Mouse (Mus musculus) forebrain, embryonic 15.5 days (tissue): ENCODE measurements at regions not wholly inside any gene's neighbourhood (a gene's known extent, or its start where the extent isn't known, plus 50 kb on each side); places are given as distances from the start of the nearest gene placed in this dataset.

Experiments used
- ATAC-seq: fragments of 200-750 bp; cut with Nextera tagmentation; replicated peaks from 2 replicates; pipeline ENCODE4 v1.8.0; 2017; ENCODE audit warnings: mild to moderate bottlenecking, moderate TSS enrichment, moderate library complexity
- H3K27ac ChIP-seq: fragments of 300-500 bp; sonication (generic); replicated peaks from 2 replicates; pipeline ENCODE4 v1.5.1; 2015; ENCODE audit warnings: mild to moderate bottlenecking, inconsistent platforms
- H3K27me3 ChIP-seq: fragments of 300-500 bp; sonication (generic); 2 replicates; pipeline ENCODE4 v1.6.1; 2015; ENCODE audit warnings: inconsistent platforms
- H3K36me3 ChIP-seq: fragments of 300-500 bp; sonication (generic); 2 replicates; pipeline ENCODE4 v1.6.1; 2015; ENCODE audit warnings: mild to moderate bottlenecking, inconsistent platforms
- H3K4me1 ChIP-seq: fragments of 300-500 bp; sonication (generic); 2 replicates; pipeline ENCODE4 v1.6.1; 2015; ENCODE audit warnings: inconsistent platforms
- H3K4me2 ChIP-seq: fragments of 300-500 bp; sonication (generic); replicated peaks from 2 replicates; pipeline ENCODE4 v1.6.1; 2015; ENCODE audit warnings: mild to moderate bottlenecking, inconsistent platforms
- H3K4me3 ChIP-seq: fragments of 300-500 bp; sonication (generic); 2 replicates; pipeline ENCODE4 v1.5.1; 2015; ENCODE audit warnings: mild to moderate bottlenecking, inconsistent platforms
- H3K9ac ChIP-seq: fragments of 300-500 bp; sonication (generic); replicated peaks from 2 replicates; pipeline ENCODE4 v1.6.1; 2015; ENCODE audit warnings: mild to moderate bottlenecking, inconsistent platforms
- H3K9me3 ChIP-seq: fragments of 300-500 bp; sonication (generic); 2 replicates; pipeline ENCODE4 v1.6.1; 2016; ENCODE audit warnings: inconsistent platforms
- WGBS: fragments of 180-500 bp; shearing (Covaris S2); methylation state at CpG from one replicate; pipeline ENCODE4 v1.1.7; 2015; ENCODE audit warnings: mixed read lengths; 5-methylcytosine and 5-hydroxymethylcytosine counted together

DNA sequence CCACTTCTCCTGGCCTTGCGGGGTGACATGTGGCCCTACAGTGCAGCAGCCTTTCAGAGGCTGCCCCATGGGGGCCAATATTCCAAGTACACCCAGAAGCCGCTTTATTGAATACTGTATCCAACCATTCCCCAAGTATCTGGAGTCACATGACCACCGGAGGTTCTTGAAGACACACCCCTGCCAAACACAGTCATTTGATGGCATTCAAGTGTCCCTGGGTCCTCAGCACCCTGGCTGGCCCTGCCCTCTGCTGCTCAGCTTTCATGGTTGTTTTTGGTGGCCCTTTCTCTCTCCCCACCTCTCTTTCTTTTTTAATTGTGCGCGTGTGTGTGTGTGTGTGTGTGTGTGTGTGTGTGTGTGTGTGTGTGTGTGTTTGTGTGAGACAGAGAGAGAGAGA, 97.3 kb upstream of the Tmem189 start:
- no peak overlapping the region for H3K4me2 ChIP-seq
- 87% methylated on average over 5 of the region's 5 CpGs for WGBS
- H3K9ac ChIP-seq = no peak overlapping the region
- no peak for ATAC-seq
- no peaks in the 10 kb centered on the region for H3K27me3 ChIP-seq
- no peaks in the 10 kb centered on the region for H3K36me3 ChIP-seq
- H3K9me3 ChIP-seq = no peaks in the 10 kb centered on the region
- H3K4me1 ChIP-seq = peaks cover 6% of the 10 kb centered on the region
- no peak overlapping the region for H3K27ac ChIP-seq
- no peak overlapping the region for H3K4me3 ChIP-seq

DNA sequence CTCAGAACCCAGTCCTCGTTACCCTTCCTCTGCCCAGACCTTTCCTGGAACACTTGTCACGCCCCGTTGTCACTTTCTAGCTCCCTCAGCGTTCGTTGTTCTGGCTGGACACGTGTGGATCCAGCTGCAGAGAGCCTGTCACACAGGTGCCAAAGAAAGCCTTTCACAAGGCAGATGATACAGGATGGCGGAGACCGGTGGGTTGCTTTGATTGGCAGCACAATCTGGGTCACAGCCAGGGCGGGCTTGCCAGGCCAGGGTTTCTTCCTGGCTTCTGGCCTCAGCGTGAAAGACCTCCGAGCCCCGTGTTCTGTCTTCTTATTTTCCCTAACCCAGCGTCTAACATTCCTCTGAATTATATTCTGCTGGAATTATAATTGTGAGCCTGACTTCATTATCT, 94.7 kb upstream of the Tmem189 start:
- Histone ChIP-seq H3K36me3 (no peaks in the 10 kb centered on the region), H3K4me1 (peaks cover 6% of the 10 kb centered on the region), H3K27me3 (no peaks in the 10 kb centered on the region), H3K4me2 (no peak overlapping the region), H3K27ac (no peak overlapping the region), H3K9ac (no peak overlapping the region), H3K9me3 (no peaks in the 10 kb centered on the region), H3K4me3 (no peak overlapping the region)
- ATAC-seq = no peak
- WGBS = 80% methylated on average over 13 of the region's 13 CpGs

DNA sequence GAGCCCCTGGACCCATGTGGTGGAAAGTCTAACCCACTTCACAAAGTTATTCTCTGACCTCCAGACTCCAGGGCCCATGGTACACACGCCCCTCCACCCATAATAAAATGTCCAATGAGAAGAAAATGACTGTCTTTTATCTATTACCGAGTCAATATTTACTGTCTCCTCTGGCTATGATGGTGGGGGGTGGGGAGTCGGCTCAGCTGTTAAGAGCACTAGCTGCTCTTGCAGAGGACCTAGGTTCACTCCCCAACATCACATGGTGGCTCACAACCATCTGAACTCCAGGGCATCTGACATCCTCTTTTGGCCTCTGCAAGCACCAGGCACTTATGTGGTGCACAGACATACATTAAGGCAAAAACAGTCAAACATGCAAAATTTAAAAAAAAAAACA, 93.8 kb upstream of the Tmem189 start:
- H3K36me3 ChIP-seq = no peaks in the 10 kb centered on the region
- H3K27me3 ChIP-seq = no peaks in the 10 kb centered on the region
- H3K27ac ChIP-seq = no peak overlapping the region
- H3K9ac ChIP-seq = no peak overlapping the region
- H3K4me2 ChIP-seq = no peak overlapping the region
- peaks cover 8% of the 10 kb centered on the region for H3K4me1 ChIP-seq
- no peak overlapping the region for H3K4me3 ChIP-seq
- ATAC-seq = no peak
- no peaks in the 10 kb centered on the region for H3K9me3 ChIP-seq
- WGBS = 83% methylated on average over 3 of the region's 3 CpGs

DNA sequence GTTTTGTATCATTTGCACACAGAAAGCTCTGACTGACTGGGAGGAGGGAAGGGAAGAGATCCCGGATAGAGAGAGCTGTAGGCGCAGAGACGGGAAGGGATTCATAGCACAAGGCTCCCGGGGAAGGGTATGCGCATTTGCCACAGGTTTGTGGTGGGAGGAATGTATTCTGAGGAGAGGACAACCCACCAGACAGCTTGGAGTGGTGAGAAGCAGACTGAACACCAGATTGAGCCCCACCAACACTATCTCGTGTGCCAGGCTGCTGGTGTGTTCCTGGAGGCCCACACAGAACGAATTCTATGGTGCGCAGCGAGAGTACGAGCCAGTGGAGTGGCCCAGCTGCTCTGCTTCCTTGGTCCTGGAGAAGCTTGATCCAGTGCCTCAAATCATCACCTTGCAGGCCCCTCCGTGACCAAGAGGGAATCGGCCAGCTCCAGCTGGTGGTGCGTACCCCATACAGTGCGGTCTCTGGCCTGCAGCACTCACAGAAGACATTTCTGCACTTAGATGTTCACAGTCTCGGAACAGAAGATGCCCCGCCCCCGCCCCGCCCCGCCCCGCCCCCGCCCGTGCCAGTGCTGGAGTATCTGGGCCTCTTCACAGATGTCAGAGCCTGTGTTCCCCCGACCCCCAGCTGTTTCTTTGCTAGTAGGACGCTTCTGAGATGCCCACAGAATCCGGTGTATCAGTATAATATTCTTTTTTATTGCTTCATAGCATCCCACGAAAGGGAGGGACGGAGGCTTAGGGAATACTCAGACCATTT, 92.8 kb upstream of the Tmem189 start:
- Histone ChIP-seq H3K27me3 (no peaks in the 10 kb centered on the region), H3K9ac (no peak overlapping the region), H3K27ac (no peak overlapping the region), H3K4me3 (no peak overlapping the region), H3K36me3 (no peaks in the 10 kb centered on the region), H3K4me2 (no peak overlapping the region), H3K4me1 (peaks cover 17% of the 10 kb centered on the region), H3K9me3 (no peaks in the 10 kb centered on the region)
- WGBS = 36% methylated on average over 27 of the region's 27 CpGs
- ATAC-seq = no peak; the same call in 1 of the 2 replicates

DNA sequence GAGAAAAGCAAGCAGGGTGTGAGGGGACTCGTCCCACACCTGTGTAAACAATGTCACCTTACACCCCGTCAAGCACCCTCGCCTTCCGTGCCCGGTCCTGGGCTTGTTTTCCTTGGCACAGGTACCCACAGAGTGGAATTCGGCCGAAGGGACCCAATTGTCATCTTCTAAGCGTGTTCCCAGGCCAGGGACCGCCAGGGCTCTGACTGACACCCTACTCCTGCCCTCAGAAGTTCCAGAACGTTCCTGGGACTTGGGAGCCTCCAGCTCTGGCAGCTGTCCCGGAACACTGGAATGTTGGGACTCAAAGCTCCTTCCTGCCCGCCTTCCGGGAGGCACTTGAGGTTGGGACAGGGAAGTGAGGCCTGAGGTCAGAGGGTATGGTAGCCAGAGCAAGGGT, 91.9 kb upstream of the Tmem189 start:
- no peak for ATAC-seq
- Histone ChIP-seq H3K4me3 (no peak overlapping the region), H3K4me1 (peaks cover 23% of the 10 kb centered on the region), H3K9ac (no peak overlapping the region), H3K36me3 (no peaks in the 10 kb centered on the region), H3K27me3 (no peaks in the 10 kb centered on the region), H3K4me2 (no peak overlapping the region), H3K27ac (no peak overlapping the region), H3K9me3 (no peaks in the 10 kb centered on the region)
- WGBS = 85% methylated on average over 13 of the region's 13 CpGs

DNA sequence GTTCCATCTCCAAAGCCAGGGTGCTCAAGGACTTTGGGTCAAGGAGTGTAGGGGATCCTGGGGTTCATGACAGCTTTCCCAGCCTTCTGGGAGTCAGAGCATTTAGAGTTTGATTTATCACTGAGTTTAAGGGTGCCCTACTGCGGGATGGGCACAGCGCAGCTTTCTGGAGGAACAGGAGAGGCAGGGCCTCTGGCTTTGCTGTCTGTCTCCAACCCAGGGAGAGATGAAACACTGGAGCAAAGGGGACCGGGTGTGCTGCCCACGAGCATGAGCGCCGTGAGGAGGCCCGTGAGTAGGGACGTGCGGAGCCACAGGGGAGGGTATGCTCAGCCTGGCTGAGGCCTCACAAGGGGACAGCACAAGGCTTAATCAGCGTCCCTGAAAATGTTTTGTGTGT, 89.1 kb upstream of the Tmem189 start:
- Histone ChIP-seq H3K9ac (no peak overlapping the region), H3K9me3 (no peaks in the 10 kb centered on the region), H3K4me1 (peaks cover 23% of the 10 kb centered on the region), H3K4me3 (no peak overlapping the region), H3K27ac (no peak overlapping the region), H3K27me3 (no peaks in the 10 kb centered on the region), H3K36me3 (no peaks in the 10 kb centered on the region), H3K4me2 (no peak overlapping the region; the same call in 1 of the 2 replicates)
- no peak for ATAC-seq
- 71% methylated on average over 10 of the region's 10 CpGs for WGBS

DNA sequence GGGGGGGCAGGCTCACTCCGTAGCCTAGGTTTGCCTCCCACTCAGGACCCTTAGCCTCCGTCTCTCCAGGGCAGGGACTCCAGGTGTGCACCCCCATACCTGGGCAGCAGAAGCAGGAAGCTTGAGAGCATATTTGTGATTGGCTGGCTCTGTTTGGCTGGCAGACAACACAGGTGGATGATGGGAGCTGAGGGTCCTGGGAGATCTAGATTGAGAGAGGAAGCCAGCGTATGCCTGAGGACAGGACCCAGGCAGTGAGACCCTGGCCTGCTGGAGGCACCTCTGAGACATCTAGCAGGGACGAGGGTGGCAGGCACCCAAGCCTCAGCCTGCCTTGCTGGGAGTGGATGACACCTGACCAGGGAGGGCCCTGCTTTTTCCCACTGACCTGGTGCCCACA, 88.6 kb upstream of the Tmem189 start:
- Histone ChIP-seq H3K4me1 (peaks cover 23% of the 10 kb centered on the region), H3K4me3 (peak overlapping the region; percentile 49), H3K4me2 (peak overlapping the region; percentile 84), H3K27me3 (no peaks in the 10 kb centered on the region), H3K9me3 (no peaks in the 10 kb centered on the region), H3K36me3 (no peaks in the 10 kb centered on the region), H3K9ac (no peak overlapping the region), H3K27ac (no peak overlapping the region)
- WGBS = 53% methylated on average over 4 of the region's 4 CpGs
- ATAC-seq = no peak

DNA sequence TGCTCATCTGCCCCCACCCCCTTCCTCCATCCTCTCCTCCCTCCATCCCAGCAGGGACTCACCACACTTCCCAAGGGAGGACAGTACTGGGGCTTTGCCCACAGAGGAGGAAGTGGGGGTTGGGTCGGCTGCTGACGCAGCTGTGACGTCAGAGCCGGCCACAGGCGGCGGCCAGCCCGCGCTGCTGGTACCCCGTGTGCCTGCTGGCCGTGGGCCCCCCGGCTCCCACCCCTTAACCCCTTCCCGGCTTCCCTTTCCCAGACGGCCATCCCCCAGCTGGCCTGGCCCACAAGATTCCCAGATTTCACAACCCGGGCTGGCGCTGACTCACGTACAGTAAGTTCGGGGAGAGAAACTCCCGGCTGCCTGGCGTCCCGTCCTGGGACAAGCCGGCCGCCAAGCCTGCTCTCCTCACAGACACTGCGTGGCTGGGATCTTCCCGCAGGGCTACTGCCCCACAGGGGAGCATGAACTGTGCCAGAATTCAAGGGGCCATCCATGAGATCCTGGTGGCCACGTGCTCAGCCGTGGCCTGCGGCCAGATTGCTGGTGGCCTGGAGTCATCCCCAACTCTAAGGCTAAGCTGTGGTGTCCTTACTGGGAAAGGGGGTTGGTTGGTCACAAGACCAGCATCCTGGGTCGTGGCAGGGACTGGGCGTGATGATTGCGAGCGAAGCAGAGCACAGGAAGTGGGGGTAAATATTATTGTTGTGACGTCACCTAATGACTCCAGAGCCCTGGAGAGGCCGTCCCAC, 87.9 kb upstream of the Tmem189 start:
- Histone ChIP-seq H3K36me3 (no peaks in the 10 kb centered on the region), H3K27ac (peak overlapping the region; percentile 53), H3K9me3 (no peaks in the 10 kb centered on the region), H3K27me3 (no peaks in the 10 kb centered on the region), H3K4me1 (peaks cover 22% of the 10 kb centered on the region), H3K9ac (peak overlapping the region; percentile 40), H3K4me3 (peak overlapping the region; percentile 49), H3K4me2 (peak overlapping the region; percentile 84)
- under 1% methylated on average over 33 of the region's 33 CpGs for WGBS
- peak; percentile 72 for ATAC-seq

DNA sequence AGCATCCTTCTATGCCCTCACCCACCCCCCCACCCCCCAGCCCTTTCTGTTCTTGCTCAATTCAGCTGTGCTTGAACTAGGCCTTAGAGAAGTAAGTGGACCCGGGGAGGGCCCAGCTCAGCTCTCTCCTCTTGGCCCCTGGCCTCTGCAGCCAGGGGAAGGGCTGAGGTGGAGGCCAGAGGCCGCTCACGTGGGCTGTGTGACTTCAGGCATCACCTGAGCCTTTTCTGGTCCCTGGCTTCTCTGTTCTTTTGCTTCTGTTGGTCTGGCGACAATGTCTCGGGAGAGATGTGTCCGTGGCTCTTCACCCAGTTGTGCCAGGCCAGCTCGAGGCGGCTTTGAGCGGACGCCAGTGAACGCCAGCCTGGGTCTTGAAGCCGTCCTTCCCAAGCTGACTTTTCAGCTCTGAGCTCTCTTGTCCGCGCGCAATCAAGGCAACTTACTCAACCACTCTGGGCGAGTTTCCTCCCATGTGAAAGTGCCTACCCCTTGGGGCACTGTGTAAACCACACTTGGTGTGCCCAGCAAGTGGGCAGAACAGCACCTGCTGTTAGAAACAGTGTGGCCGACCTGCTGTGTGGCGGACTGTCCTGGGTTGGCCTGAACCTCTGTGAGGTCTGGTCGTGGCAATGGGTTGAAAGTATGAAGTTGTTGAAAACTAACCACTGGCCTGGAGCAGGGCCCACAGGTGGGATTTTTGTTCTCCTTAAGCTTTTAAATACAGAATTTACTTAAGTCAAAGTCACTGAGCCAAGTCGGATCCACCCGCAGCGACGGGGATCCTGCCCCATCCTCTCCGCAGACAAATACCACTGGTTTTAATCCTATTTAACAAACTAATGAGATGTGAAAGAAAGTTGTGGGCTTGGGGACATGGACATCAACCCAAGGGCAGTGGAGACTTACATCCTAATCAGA, 86.9 kb upstream of the Tmem189 start:
- WGBS = 65% methylated on average over 24 of the region's 24 CpGs
- H3K27ac ChIP-seq = no peak overlapping the region
- no peak for ATAC-seq
- no peak overlapping the region for H3K9ac ChIP-seq
- peak overlapping the region; percentile 84 for H3K4me2 ChIP-seq
- H3K4me1 ChIP-seq = peaks cover 16% of the 10 kb centered on the region
- H3K4me3 ChIP-seq = no peak overlapping the region
- no peaks in the 10 kb centered on the region for H3K36me3 ChIP-seq
- no peaks in the 10 kb centered on the region for H3K9me3 ChIP-seq
- H3K27me3 ChIP-seq = no peaks in the 10 kb centered on the region

DNA sequence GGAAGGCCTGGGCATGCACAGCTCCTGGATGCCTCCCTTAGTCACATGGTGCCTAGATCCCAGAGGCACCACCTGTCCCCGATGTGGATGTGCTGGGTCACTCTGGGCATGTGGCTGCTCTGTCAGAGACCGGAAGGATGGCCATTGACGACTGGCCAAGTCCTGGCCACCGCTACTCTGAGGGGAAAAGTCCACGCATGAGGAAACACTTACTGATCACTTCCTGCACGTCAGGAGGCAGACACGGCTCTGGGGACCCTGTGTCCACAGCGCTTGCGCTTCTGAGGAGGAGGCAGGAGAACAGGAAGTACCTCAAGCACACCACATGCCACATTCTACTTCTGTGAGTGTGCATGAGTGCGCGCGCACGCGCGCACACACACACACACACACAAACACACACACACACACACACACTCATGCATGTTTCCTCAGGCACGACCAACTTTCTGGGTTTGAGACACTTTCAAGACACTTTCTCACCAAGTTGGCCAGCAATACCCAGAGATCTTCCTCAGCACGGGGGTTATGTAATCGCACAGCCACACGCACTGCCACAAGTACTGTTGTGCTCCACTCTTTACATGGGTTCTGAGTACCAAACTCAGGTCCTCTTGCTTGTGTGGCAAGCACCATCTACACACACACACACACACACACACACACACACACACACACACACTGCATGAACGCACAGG, 85.7 kb upstream of the Tmem189 start:
- Histone ChIP-seq H3K27me3 (no peaks in the 10 kb centered on the region), H3K9me3 (no peaks in the 10 kb centered on the region), H3K27ac (no peak overlapping the region), H3K9ac (no peak overlapping the region), H3K4me2 (no peak overlapping the region), H3K36me3 (no peaks in the 10 kb centered on the region), H3K4me1 (peaks cover 16% of the 10 kb centered on the region), H3K4me3 (no peak overlapping the region)
- ATAC-seq = no peak
- WGBS = 77% methylated on average over 20 of the region's 20 CpGs

DNA sequence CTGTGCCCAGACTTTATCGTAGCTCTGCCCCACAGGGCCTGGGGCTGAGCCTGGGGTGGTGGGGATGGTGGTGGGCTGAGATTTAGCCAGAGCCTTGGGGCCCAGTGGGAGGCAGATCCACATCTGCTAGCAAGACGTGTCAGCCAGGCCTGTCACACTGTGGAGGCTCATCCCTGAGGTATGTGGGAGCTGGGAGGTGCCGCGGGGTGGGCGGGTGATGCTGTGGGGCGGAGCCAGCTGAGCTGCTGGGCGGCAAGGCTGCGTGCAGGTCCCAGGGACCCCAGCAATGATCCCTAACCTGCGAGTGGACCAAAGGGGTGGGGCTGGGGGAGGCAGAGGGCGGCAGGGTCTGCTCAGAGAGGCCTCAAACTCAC, 85.2 kb upstream of the Tmem189 start:
- ATAC-seq = no peak
- H3K9ac ChIP-seq = no peak overlapping the region
- H3K27me3 ChIP-seq = no peaks in the 10 kb centered on the region
- H3K4me3 ChIP-seq = no peak overlapping the region
- H3K27ac ChIP-seq = no peak overlapping the region
- H3K4me2 ChIP-seq = no peak overlapping the region
- H3K4me1 ChIP-seq = peaks cover 16% of the 10 kb centered on the region
- WGBS = 25% methylated on average over 10 of the region's 10 CpGs
- no peaks in the 10 kb centered on the region for H3K9me3 ChIP-seq
- no peaks in the 10 kb centered on the region for H3K36me3 ChIP-seq
